Mouse (Mus musculus) kidney, embryonic 15.5 days (tissue): ENCODE measurements around the gene Aph1c. TPM values are rescaled to one million over a fixed set of nuclear protein-coding genes. Genes with fewer than 3 reads are reported as not detected.

Experiments used
- ATAC-seq: fragments of 200-750 bp; cut with Nextera tagmentation; replicated peaks from 2 replicates; pipeline ENCODE4 v1.8.0; 2017; ENCODE audit warnings: moderate TSS enrichment; ENCODE audit not compliant: low FRiP score
- H3K27ac ChIP-seq: fragments of 300-500 bp; sonication (generic); 2 replicates; pipeline ENCODE4 v1.5.1; 2015; ENCODE audit warnings: mild to moderate bottlenecking, inconsistent platforms
- H3K27me3 ChIP-seq: fragments of 300-500 bp; sonication (generic); 2 replicates; pipeline ENCODE4 v1.6.1; 2015; ENCODE audit warnings: inconsistent platforms
- H3K36me3 ChIP-seq: fragments of 300-500 bp; sonication (generic); 2 replicates; pipeline ENCODE4 v1.6.1; 2015; ENCODE audit warnings: inconsistent platforms
- H3K4me1 ChIP-seq: fragments of 300-500 bp; sonication (generic); 2 replicates; pipeline ENCODE4 v1.6.1; 2015; ENCODE audit warnings: inconsistent platforms
- H3K4me2 ChIP-seq: fragments of 300-500 bp; sonication (generic); 2 replicates; pipeline ENCODE4 v1.6.1; 2015; ENCODE audit warnings: moderate library complexity, mild to moderate bottlenecking, inconsistent platforms
- H3K4me3 ChIP-seq: fragments of 300-500 bp; sonication (generic); replicated peaks from 2 replicates; pipeline ENCODE4 v1.5.1; 2015; ENCODE audit warnings: mild to moderate bottlenecking, inconsistent platforms
- H3K9ac ChIP-seq: fragments of 300-500 bp; sonication (generic); 2 replicates; pipeline ENCODE4 v1.6.1; 2015; ENCODE audit warnings: mild to moderate bottlenecking, inconsistent platforms
- H3K9me3 ChIP-seq: fragments of 300-500 bp; sonication (generic); replicated peaks from 2 replicates; pipeline ENCODE4 v1.6.1; 2016; ENCODE audit warnings: inconsistent platforms
- WGBS: fragments of 180-500 bp; shearing (Covaris S2); methylation state at CpG from one replicate; pipeline ENCODE4 v1.1.7; 2015; ENCODE audit warnings: mixed read lengths; 5-methylcytosine and 5-hydroxymethylcytosine counted together
- polyA plus RNA-seq: library from polyadenylated mRNA; unstranded; fragments of >200 nt; fragmentation: Nextera tagmentation; extraction: Ambion mirVana; gene quantifications from 2 replicates; pipeline ENCODE4 v1.2.1, GENCODE M21; 2015

Gene Aph1c
- polyA plus RNA-seq, 1 experiment from 2014 or later = 7.2 TPM

DNA sequence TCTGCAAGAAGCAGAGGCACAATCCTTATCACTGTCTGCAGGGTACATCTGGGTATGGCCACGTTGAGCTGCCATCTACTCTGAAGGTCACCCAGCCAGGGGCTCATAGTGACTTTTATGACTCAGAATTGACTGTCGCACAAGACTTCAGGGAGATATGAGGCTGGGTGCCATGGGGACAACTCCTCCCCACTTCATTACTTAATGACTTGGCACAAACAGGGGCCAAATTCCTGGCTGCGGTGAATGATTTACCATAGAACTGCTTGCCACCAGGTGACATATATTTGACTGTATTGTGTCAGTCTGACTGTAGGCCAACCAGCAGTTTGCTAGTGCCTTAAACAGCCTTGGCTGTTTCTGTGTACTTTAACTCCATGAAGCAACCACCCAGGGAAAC lies 65.3 kb downstream of the Aph1c start:
- WGBS = 46% methylated on average over 3 of the region's 3 CpGs

GRCm38 (mm10) chr9:66768721-66769120 lies 65.8 kb downstream of the Aph1c start:
- H3K27me3 ChIP-seq = no peaks in the 10 kb centered on the region
- H3K9ac ChIP-seq = no peak overlapping the region
- 73% methylated on average over 1 of the region's 1 CpGs for WGBS
- no peak overlapping the region for H3K27ac ChIP-seq
- no peaks in the 10 kb centered on the region for H3K4me1 ChIP-seq
- ATAC-seq = no peak
- H3K9me3 ChIP-seq = no peaks in the 10 kb centered on the region
- no peaks in the 10 kb centered on the region for H3K36me3 ChIP-seq
- H3K4me2 ChIP-seq = no peak overlapping the region
- H3K4me3 ChIP-seq = no peak overlapping the region

More for the DNA sequence above, 65.3 kb downstream of the Aph1c start:
- Histone ChIP-seq H3K27ac (no peak overlapping the region), H3K4me2 (no peak overlapping the region), H3K4me1 (no peaks in the 10 kb centered on the region), H3K9me3 (no peaks in the 10 kb centered on the region), H3K9ac (no peak overlapping the region), H3K27me3 (no peaks in the 10 kb centered on the region), H3K36me3 (no peaks in the 10 kb centered on the region), H3K4me3 (no peak overlapping the region)
- no peak for ATAC-seq

Other genes starting within 250 kb of the Aph1c start
- 66.2 and 68.0 TPM in 2 replicates for gene Usp3, start 241.6 kb downstream of the Aph1c start, polyA plus RNA-seq
- 14.5 and 15.6 TPM in 2 replicates for gene Car12, start 121.0 kb downstream of the Aph1c start, polyA plus RNA-seq
- 9.2 and 11.9 TPM in 2 replicates for gene Aph1b, start 39.2 kb downstream of the Aph1c start, polyA plus RNA-seq
- 0.69 and 0.96 TPM in 2 replicates for gene Gm10647, start 37.7 kb downstream of the Aph1c start, polyA plus RNA-seq
- 24.4 and 26.4 TPM in 2 replicates for gene Rab8b, start 85.0 kb upstream of the Aph1c start, polyA plus RNA-seq
- gene Rps27l, start 111.4 kb upstream of the Aph1c start, polyA plus RNA-seq = 708 and 821 TPM in 2 replicates
- 14.4 and 17.4 TPM in 2 replicates for gene Lactb, start 140.8 kb upstream of the Aph1c start, polyA plus RNA-seq
- 533 and 589 TPM in 2 replicates for gene Tpm1, start 214.7 kb upstream of the Aph1c start, polyA plus RNA-seq